Mouse (Mus musculus) ES-E14 (cell line): ENCODE results near the gene 1500011B03Rik. TPM values are rescaled to one million over a fixed set of nuclear protein-coding genes. Genes with fewer than 3 reads are reported as not detected.

ENCODE experiments used
- DNase-seq: peaks from one replicate; pipeline ENCODE4 v3.0.0-alpha.2; 2013; ENCODE audit warnings: low read depth, low spot score
- H3K27ac ChIP-seq: 2 replicates; pipeline ENCODE4 v1.5.1; 2012; ENCODE audit warnings: low read depth, mild to moderate bottlenecking, low read length, moderate library complexity, mixed read lengths; ENCODE audit not compliant: poor library complexity, insufficient read depth, severe bottlenecking
- H3K36me3 ChIP-seq: 2 replicates; pipeline ENCODE4 v1.6.1; 2012; ENCODE audit warnings: mild to moderate bottlenecking, low read length, moderate library complexity, mixed read lengths; ENCODE audit not compliant: control insufficient read depth, poor library complexity, insufficient read depth, severe bottlenecking
- H3K4me1 ChIP-seq, 2 experiments: fragments of 150-350 bp in 1 of 2; sonication (generic) in 1 of 2; 2 replicates each; pipeline ENCODE4 v1.6.1; 2012; ENCODE audit warnings: low read length in 2 of 2, mild to moderate bottlenecking in 1 of 2, mixed read lengths in 1 of 2; ENCODE audit not compliant: control insufficient read depth in 2 of 2, insufficient read depth in 2 of 2, poor library complexity in 1 of 2
- H3K4me3 ChIP-seq, 2 experiments: fragments of 150-350 bp in 1 of 2; sonication (generic) in 1 of 2; 2 replicates each; pipeline ENCODE4 v1.5.1; 2012; ENCODE audit warnings: low read length in 2 of 2, low read depth in 1 of 2, mild to moderate bottlenecking in 1 of 2, mixed read lengths in 1 of 2; ENCODE audit not compliant: insufficient read depth in 1 of 2, poor library complexity in 1 of 2, severe bottlenecking in 1 of 2
- H3K9ac ChIP-seq: 2 replicates; pipeline ENCODE4 v1.6.1; 2012; ENCODE audit warnings: low read depth, mild to moderate bottlenecking, low read length, mixed read lengths; ENCODE audit not compliant: poor library complexity, insufficient read depth, severe bottlenecking
- H3K9me3 ChIP-seq: fragments of 150-350 bp; sonication (generic); 2 replicates; pipeline ENCODE4 v1.6.1; 2012; ENCODE audit warnings: low read depth, mild to moderate bottlenecking, low read length; ENCODE audit not compliant: control insufficient read depth, insufficient read depth
- CHD2 ChIP-seq: IDR thresholded peaks from 2 replicates; pipeline ENCODE4 v1.6.1; 2014; ENCODE audit warnings: mild to moderate bottlenecking, low read depth, low read length, inconsistent platforms
- HCFC1 ChIP-seq: IDR thresholded peaks from 2 replicates; pipeline ENCODE4 v1.6.1; 2012; ENCODE audit warnings: low read length, inconsistent platforms, borderline replicate concordance; ENCODE audit not compliant: insufficient read depth
- MAFK ChIP-seq: IDR thresholded peaks from 2 replicates; pipeline ENCODE4 v1.6.1; 2014; ENCODE audit warnings: mild to moderate bottlenecking, low read depth, low read length, inconsistent platforms; ENCODE audit not compliant: insufficient read depth
- ZC3H11A ChIP-seq: IDR thresholded peaks from 2 replicates; pipeline ENCODE4 v1.6.1; 2012; ENCODE audit warnings: low read depth, mild to moderate bottlenecking, inconsistent platforms, low read length, borderline replicate concordance
- ZNF384 ChIP-seq: IDR thresholded peaks from 2 replicates; pipeline ENCODE4 v1.6.1; 2012; ENCODE audit warnings: low read depth, low read length, inconsistent platforms
- in situ Hi-C, 2 experiments: fragments of 600-800 bp; cut with MboI; formaldehyde crosslinking; loops; one replicate each; pipeline ENCODE4 v1.15.1; 2025; ENCODE audit warnings: low sequenced_read_pairs in 2 of 2, inconsistent platforms in 1 of 2; ENCODE audit not compliant: unreplicated experiment in 2 of 2
- total RNA-seq: library from RNA; depleted of rRNA; stranded (reverse); fragments of 300-350 nt; gene quantifications from 2 replicates; pipeline ENCODE4 v1.2.3, GENCODE M21; 2012

The 1500011B03Rik gene
- total RNA-seq, 1 experiment: 103 TPM

DNA sequence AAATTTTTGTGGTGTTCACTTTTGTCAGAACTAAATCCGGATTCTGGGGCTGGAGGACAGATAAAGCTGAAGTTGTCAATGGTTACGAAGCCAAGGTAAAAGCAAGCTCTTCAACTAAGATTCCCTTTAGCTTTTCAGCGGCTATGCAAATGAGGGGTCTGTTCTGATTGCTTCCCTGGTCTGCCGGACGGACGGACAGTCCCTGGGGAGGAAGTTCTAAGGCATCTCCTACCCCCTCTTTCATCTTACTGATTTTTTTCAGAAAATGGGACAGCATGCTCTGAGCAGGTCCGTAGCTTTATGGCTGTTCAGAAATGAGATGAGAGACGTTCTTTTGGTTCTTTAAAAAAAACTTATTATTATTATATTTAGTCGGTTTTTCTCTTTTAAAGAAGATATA, 27.6 kb downstream of the 1500011B03Rik start:
- H3K9ac ChIP-seq: no peak overlapping the region
- in situ Hi-C loops: no loop called here
- peaks cover 20% of the 10 kb centered on the region for H3K36me3 ChIP-seq

DNA sequence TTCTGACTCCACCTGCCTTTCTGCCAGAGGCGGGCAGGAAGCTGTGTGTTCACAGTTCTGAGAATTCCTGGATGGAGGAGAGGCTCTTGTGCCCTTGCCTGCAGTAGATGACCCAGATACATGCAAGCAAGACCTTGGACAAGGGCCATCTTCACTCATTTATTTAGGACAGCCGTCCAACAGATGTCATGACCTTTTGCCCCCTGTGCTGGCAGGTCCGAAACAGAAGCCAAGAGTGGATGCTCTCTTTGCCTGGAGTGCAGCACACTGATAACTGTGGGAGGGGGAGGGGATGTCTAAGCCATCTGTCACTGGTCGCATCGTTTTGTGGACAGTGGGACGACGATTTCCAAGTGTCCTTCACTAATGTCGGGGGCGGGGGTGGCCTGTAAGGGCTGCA, 28.0 kb downstream of the 1500011B03Rik start:
- in situ Hi-C loops: no loop called here
- Histone ChIP-seq H3K9me3 (no peaks in the 10 kb centered on the region), H3K4me1 (peaks cover 9 to 31% of the 10 kb centered on the region in 2 experiments; a peak in 3 of 4 replicates), H3K9ac (no peak overlapping the region), H3K4me3 (peak overlapping the region in 1 of 2 experiments; percentile 7; a peak in 1 of 4 replicates), H3K27ac (no peak overlapping the region), H3K36me3 (peaks cover 20% of the 10 kb centered on the region)
- TF ChIP-seq CHD2 (no peak), MAFK (no peak), ZNF384 (no peak), HCFC1 (no peak), ZC3H11A (no peak)
- DNase-seq: no peak

More for the DNA sequence above, 27.6 kb downstream of the 1500011B03Rik start:
- Histone ChIP-seq H3K4me3 (peak overlapping the region in 1 of 2 experiments; percentile 7; a peak in 1 of 4 replicates), H3K9me3 (no peaks in the 10 kb centered on the region), H3K4me1 (peaks cover 12 to 35% of the 10 kb centered on the region in 2 experiments), H3K27ac (no peak overlapping the region)
- DNase-seq: no peak
- TF ChIP-seq ZNF384: no peak
- TF ChIP-seq CHD2: no peak
- TF ChIP-seq MAFK: no peak
- TF ChIP-seq HCFC1: no peak
- no peak for TF ChIP-seq ZC3H11A

- no peak overlapping the region for H3K27ac ChIP-seq
- in situ Hi-C loops: no loop called here
Measured at GRCm38 (mm10) chr5:114794609-114795008, 28.7 kb downstream of the 1500011B03Rik start.

GRCm38 (mm10) chr5:114793317-114793716, 30.0 kb downstream of the 1500011B03Rik start:
- Histone ChIP-seq H3K9me3 (no peaks in the 10 kb centered on the region), H3K4me1 (peaks cover 7 to 23% of the 10 kb centered on the region in 2 experiments; a peak in 3 of 4 replicates), H3K4me3 (no peak overlapping the region), H3K9ac (no peak overlapping the region), H3K27ac (no peak overlapping the region), H3K36me3 (peaks cover 20% of the 10 kb centered on the region)
- DNase-seq: no peak
- in situ Hi-C loops: no loop called here
- TF ChIP-seq ZC3H11A: no peak
- TF ChIP-seq HCFC1: no peak
- TF ChIP-seq CHD2: no peak
- TF ChIP-seq MAFK: no peak
- TF ChIP-seq ZNF384: no peak

More at GRCm38 (mm10) chr5:114794609-114795008, 28.7 kb downstream of the 1500011B03Rik start:
- H3K36me3 ChIP-seq: peaks cover 20% of the 10 kb centered on the region
- H3K4me1 ChIP-seq: peaks cover 7 to 28% of the 10 kb centered on the region in 2 experiments; a peak in 3 of 4 replicates
- no peak overlapping the region for H3K9ac ChIP-seq
- TF ChIP-seq ZC3H11A: no peak
- no peak for TF ChIP-seq MAFK
- no peak for TF ChIP-seq ZNF384
- 0 out of 4 replicates have a peak overlapping the region, but pooled peaks of 1 of the 2 experiments have one; percentile 4 for H3K4me3 ChIP-seq
- no peaks in the 10 kb centered on the region for H3K9me3 ChIP-seq
- no peak for DNase-seq

- Histone ChIP-seq H3K27ac (no peak overlapping the region), H3K4me1 (peaks cover 2 to 14% of the 10 kb centered on the region in 2 experiments; a peak in 2 of 4 replicates)
Measured at GRCm38 (mm10) chr5:114785196-114785595, 38.1 kb downstream of the 1500011B03Rik start.

More at GRCm38 (mm10) chr5:114785196-114785595, 38.1 kb downstream of the 1500011B03Rik start:
- no peak for DNase-seq
- Histone ChIP-seq H3K9me3 (no peaks in the 10 kb centered on the region), H3K36me3 (peaks cover 7% of the 10 kb centered on the region; the same call in 1 of the 2 replicates), H3K9ac (no peak overlapping the region), H3K4me3 (no peak overlapping the region)
- TF ChIP-seq MAFK (no peak), CHD2 (no peak), ZC3H11A (no peak), ZNF384 (no peak), HCFC1 (no peak)
- in situ Hi-C loops: no loop called here
